Mouse (Mus musculus) hindbrain, embryonic 11.5 days (tissue): ENCODE data around the gene L1cam. TPM values are rescaled to one million over a fixed set of nuclear protein-coding genes. Genes with fewer than 3 reads are reported as not detected.

Experiments
- ATAC-seq: fragments of 200-750 bp; cut with Nextera tagmentation; 2 replicates; pipeline ENCODE4 v1.8.0; 2017; ENCODE audit warnings: mild to moderate bottlenecking, moderate TSS enrichment, moderate library complexity; ENCODE audit not compliant: low FRiP score
- DNase-seq: peaks from one replicate; pipeline ENCODE4 v3.0.0-alpha.2; 2015; ENCODE audit warnings: low spot score
- H3K27ac ChIP-seq: fragments of 300-500 bp; sonication (generic); 2 replicates; pipeline ENCODE4 v1.5.1; 2014; ENCODE audit warnings: mild to moderate bottlenecking, low read depth, low read length
- H3K27me3 ChIP-seq: fragments of 300-500 bp; sonication (generic); 2 replicates; pipeline ENCODE4 v1.6.1; 2014; ENCODE audit warnings: mild to moderate bottlenecking, low read length, moderate library complexity, mixed read lengths; ENCODE audit not compliant: control insufficient read depth, insufficient read depth
- H3K36me3 ChIP-seq: fragments of 300-500 bp; sonication (generic); 2 replicates; pipeline ENCODE4 v1.6.1; 2014; ENCODE audit warnings: mild to moderate bottlenecking, low read length, moderate library complexity, mixed read lengths; ENCODE audit not compliant: control insufficient read depth, insufficient read depth
- H3K4me1 ChIP-seq: fragments of 300-500 bp; sonication (generic); replicated peaks from 2 replicates; pipeline ENCODE4 v1.6.1; 2014; ENCODE audit warnings: low read length, mixed read lengths; ENCODE audit not compliant: control insufficient read depth, insufficient read depth
- H3K4me2 ChIP-seq: fragments of 300-500 bp; sonication (generic); replicated peaks from 2 replicates; pipeline ENCODE4 v1.6.1; 2014; ENCODE audit warnings: mild to moderate bottlenecking, low read depth, low read length
- H3K4me3 ChIP-seq: fragments of 300-500 bp; sonication (generic); 2 replicates; pipeline ENCODE4 v1.5.1; 2014; ENCODE audit warnings: low read depth, low read length
- H3K9ac ChIP-seq: fragments of 300-500 bp; sonication (generic); 2 replicates; pipeline ENCODE4 v1.6.1; 2014; ENCODE audit warnings: low read depth, low read length
- H3K9me3 ChIP-seq: fragments of 300-500 bp; sonication (generic); 2 replicates; pipeline ENCODE4 v1.6.1; 2016; ENCODE audit warnings: low read length; ENCODE audit not compliant: control insufficient read depth
- WGBS: fragments of 180-500 bp; shearing (Covaris S2); extraction: QIAGEN DNeasy Blood & Tissue Kit; methylation state at CpG from one replicate; pipeline ENCODE4 v1.1.7; 2014; 5-methylcytosine and 5-hydroxymethylcytosine counted together
- polyA plus RNA-seq: library from polyadenylated mRNA; unstranded; fragments of >200 nt; fragmentation: Nextera tagmentation; extraction: Ambion mirVana; gene quantifications from 2 replicates; pipeline ENCODE4 v1.2.1, GENCODE M21; 2014

Gene L1cam
- polyA plus RNA-seq, 1 experiment from 2014 or later: 26.3 TPM

GRCm38 (mm10) chrX:73918631-73919030 lies 22.7 kb upstream of the L1cam start:
- Histone ChIP-seq H3K27ac (no peak overlapping the region), H3K9ac (no peak overlapping the region), H3K4me1 (no peaks in the 10 kb centered on the region), H3K4me3 (no peak overlapping the region), H3K4me2 (no peak overlapping the region), H3K36me3 (no peaks in the 10 kb centered on the region), H3K27me3 (no peaks in the 10 kb centered on the region), H3K9me3 (no peaks in the 10 kb centered on the region)
- whole genome bisulfite sequencing: 92% methylated on average over 5 of the region's 5 CpGs
- ATAC-seq (no peak), DNase-seq (no peak)

- H3K4me1 ChIP-seq: no peaks in the 10 kb centered on the region
- no peaks in the 10 kb centered on the region for H3K27me3 ChIP-seq
- DNase-seq: no peak
- WGBS: 81% methylated on average over 8 of the region's 8 CpGs
- H3K4me2 ChIP-seq: no peak overlapping the region
- H3K27ac ChIP-seq: no peak overlapping the region
- no peak for ATAC-seq
- H3K36me3 ChIP-seq: no peaks in the 10 kb centered on the region
- H3K9ac ChIP-seq: no peak overlapping the region
- H3K4me3 ChIP-seq: no peak overlapping the region
- H3K9me3 ChIP-seq: no peaks in the 10 kb centered on the region
These were observed 21.0 kb upstream of the L1cam start for GRCm38 (mm10) chrX:73916945-73917344.

- H3K4me3 ChIP-seq: 0 out of 2 replicates have a peak overlapping the region, but pooled peaks have one; percentile 10
- ATAC-seq: peak; percentile 96
- WGBS: 24% methylated on average over 31 of the region's 31 CpGs
These were observed 19.2 kb upstream of the L1cam start for GRCm38 (mm10) chrX:73914827-73915703.

GRCm38 (mm10) chrX:73911588-73911987 lies 15.7 kb upstream of the L1cam start:
- DNase-seq: no peak
- H3K4me2 ChIP-seq: no peak overlapping the region
- ATAC-seq: no peak
- H3K9ac ChIP-seq: no peak overlapping the region
- no peaks in the 10 kb centered on the region for H3K4me1 ChIP-seq
- no peak overlapping the region for H3K4me3 ChIP-seq
- 76% methylated on average over 2 of the region's 2 CpGs for WGBS
- no peaks in the 10 kb centered on the region for H3K27me3 ChIP-seq
- H3K9me3 ChIP-seq: no peaks in the 10 kb centered on the region
- H3K36me3 ChIP-seq: no peaks in the 10 kb centered on the region
- no peak overlapping the region for H3K27ac ChIP-seq

More at GRCm38 (mm10) chrX:73914827-73915703, 19.2 kb upstream of the L1cam start:
- peak; percentile 87 for DNase-seq
- H3K9ac ChIP-seq: no peak overlapping the region
- H3K36me3 ChIP-seq: no peaks in the 10 kb centered on the region
- peak overlapping the region; percentile 26 for H3K4me2 ChIP-seq
- H3K4me1 ChIP-seq: no peaks in the 10 kb centered on the region
- no peaks in the 10 kb centered on the region for H3K27me3 ChIP-seq
- H3K27ac ChIP-seq: peak overlapping the region; percentile 42; the same call in 1 of the 2 replicates
- H3K9me3 ChIP-seq: no peaks in the 10 kb centered on the region

GRCm38 (mm10) chrX:73911156-73911555 lies 15.3 kb upstream of the L1cam start:
- Histone ChIP-seq H3K4me1 (no peaks in the 10 kb centered on the region), H3K36me3 (no peaks in the 10 kb centered on the region), H3K4me2 (0 out of 2 replicates have a peak overlapping the region, but pooled peaks have one; percentile 4), H3K27me3 (no peaks in the 10 kb centered on the region), H3K9ac (no peak overlapping the region), H3K4me3 (no peak overlapping the region), H3K9me3 (no peaks in the 10 kb centered on the region), H3K27ac (no peak overlapping the region)
- DNase-seq (no peak), ATAC-seq (no peak)
- WGBS: 14% methylated on average over 23 of the region's 26 CpGs

GRCm38 (mm10) chrX:73910451-73910850 lies 14.5 kb upstream of the L1cam start:
- Histone ChIP-seq H3K27me3 (no peaks in the 10 kb centered on the region), H3K4me2 (no peak overlapping the region), H3K4me1 (no peaks in the 10 kb centered on the region), H3K9ac (no peak overlapping the region), H3K9me3 (no peaks in the 10 kb centered on the region), H3K27ac (no peak overlapping the region), H3K4me3 (no peak overlapping the region), H3K36me3 (no peaks in the 10 kb centered on the region)
- no peak for ATAC-seq
- no peak for DNase-seq

GRCm38 (mm10) chrX:73910049-73910448 lies 14.1 kb upstream of the L1cam start:
- no peak for DNase-seq
- no peak overlapping the region for H3K27ac ChIP-seq
- no peak for ATAC-seq
- 89% methylated on average over 1 of the region's 1 CpGs for WGBS
- no peaks in the 10 kb centered on the region for H3K36me3 ChIP-seq
- no peak overlapping the region for H3K4me2 ChIP-seq
- no peaks in the 10 kb centered on the region for H3K27me3 ChIP-seq
- no peaks in the 10 kb centered on the region for H3K4me1 ChIP-seq
- no peak overlapping the region for H3K4me3 ChIP-seq
- H3K9me3 ChIP-seq: no peaks in the 10 kb centered on the region
- H3K9ac ChIP-seq: no peak overlapping the region

- no peak for DNase-seq
- Histone ChIP-seq H3K9ac (no peak overlapping the region), H3K36me3 (no peaks in the 10 kb centered on the region), H3K4me2 (no peak overlapping the region), H3K4me1 (no peaks in the 10 kb centered on the region), H3K9me3 (no peaks in the 10 kb centered on the region), H3K27me3 (no peaks in the 10 kb centered on the region), H3K4me3 (no peak overlapping the region), H3K27ac (no peak overlapping the region)
- ATAC-seq: no peak
- WGBS: 61% methylated on average over 3 of the region's 3 CpGs
These were observed 2.1 kb upstream of the L1cam start for GRCm38 (mm10) chrX:73897959-73898358.

GRCm38 (mm10) chrX:73892833-73893232 lies 3.1 kb downstream of the L1cam start:
- H3K9me3 ChIP-seq: no peaks in the 10 kb centered on the region
- ATAC-seq (no peak), DNase-seq (no peak)

More at GRCm38 (mm10) chrX:73892833-73893232, 3.1 kb downstream of the L1cam start:
- no peak overlapping the region for H3K9ac ChIP-seq
- no peak overlapping the region for H3K27ac ChIP-seq
- H3K4me2 ChIP-seq: no peak overlapping the region
- H3K4me3 ChIP-seq: no peak overlapping the region
- no peaks in the 10 kb centered on the region for H3K36me3 ChIP-seq
- WGBS: 95% methylated on average over 14 of the region's 14 CpGs
- no peaks in the 10 kb centered on the region for H3K4me1 ChIP-seq
- H3K27me3 ChIP-seq: no peaks in the 10 kb centered on the region
